Mouse (Mus musculus): Measurements from ENCODE around the gene Crlf2.

Gene Crlf2

DNA sequence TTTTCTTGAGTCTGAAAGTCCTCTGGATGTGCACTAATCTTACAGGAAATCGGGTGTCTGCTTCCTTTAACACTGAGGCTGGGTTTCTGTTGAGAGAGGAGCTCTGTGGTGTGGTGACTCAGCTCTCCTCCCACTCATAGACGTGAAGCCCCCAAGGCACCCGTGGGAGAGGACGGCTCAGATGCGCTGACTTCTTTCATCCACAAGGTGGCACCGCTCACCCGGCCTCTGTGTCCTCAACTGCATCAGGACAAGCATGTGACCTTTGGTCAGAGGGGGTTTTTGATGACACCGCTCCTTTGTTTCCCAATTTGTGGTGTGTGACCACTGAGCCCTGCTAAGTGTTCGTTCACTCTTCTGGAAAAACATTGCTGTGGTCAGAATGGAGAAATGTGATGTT, 10.1 kb downstream of the Crlf2 start:
- peak; percentile 66 for DNase-seq (ENCODE audit: low spot score)

GRCm38 (mm10) chr5:109547112-109547511, 11.7 kb downstream of the Crlf2 start:
- DNase-seq (ENCODE audit: low spot score) = no peak

GRCm38 (mm10) chr5:109509679-109510078, 49.1 kb downstream of the Crlf2 start:
- no peak for DNase-seq (ENCODE audit: low spot score)

- DNase-seq (ENCODE audit: low spot score) = peak; percentile 1
Observed at GRCm38 (mm10) chr5:109506729-109507128, 52.1 kb downstream of the Crlf2 start.
